Mouse (Mus musculus): ENCODE results near the gene Ngdn. TPM values are rescaled to one million over a fixed set of nuclear protein-coding genes. Genes with fewer than 3 reads are reported as not detected.
"Not testable (repeated sequence)": the region's sequence is repeated elsewhere in the genome, so short reads cannot be mapped to it uniquely, and the experiment has no call there.

The Ngdn gene
- total RNA-seq, 2 experiments from 2014 or later, result 18.1 to 19.9 TPM

- DNase-seq, result no peak
- Histone ChIP-seq H3K27ac (no peak overlapping the region), H3K4me3 (no peak overlapping the region)
- intact Hi-C loops (cut with DNase I), result no loop called here
- TF ChIP-seq CTCF (IDR thresholded peaks at IDR 0.05), result no peak
These were observed 25.3 kb upstream of the Ngdn start for GRCm38 (mm10) chr14:54989886-54990441.

GRCm38 (mm10) chr14:54992196-54992595, 23.1 kb upstream of the Ngdn start:
- no peak for DNase-seq
- no peak overlapping the region for H3K4me3 ChIP-seq
- no peak overlapping the region for H3K27ac ChIP-seq
- intact Hi-C loops (cut with DNase I), result no loop called here
- TF ChIP-seq CTCF (IDR thresholded peaks at IDR 0.05), result no peak

GRCm38 (mm10) chr14:54993636-54994035, 21.6 kb upstream of the Ngdn start:
- intact Hi-C loops (cut with DNase I), result no loop called here
- TF ChIP-seq CTCF (IDR thresholded peaks at IDR 0.05), result no peak
- no peak for DNase-seq
- Histone ChIP-seq H3K27ac (peak overlapping the region; percentile 16; the same call in 1 of the 2 replicates), H3K4me3 (peak overlapping the region; percentile 14)

GRCm38 (mm10) chr14:54994136-54994868, 21.0 kb upstream of the Ngdn start, which contains the start of gene Myh7:
Myh7 (minus strand) TSS chr14:54994626.
- Histone ChIP-seq H3K4me3 (peak within 1 kb of the TSS; percentile 14), H3K27ac (peak within 1 kb of the TSS; percentile 16; the same call in 1 of the 2 replicates)
- DNase-seq, result no peak
- TF ChIP-seq CTCF (IDR thresholded peaks at IDR 0.05), result no peak
- intact Hi-C loops (cut with DNase I), result no loop called here

GRCm38 (mm10) chr14:54994869-54995186, 20.4 kb upstream of the Ngdn start:
- Histone ChIP-seq H3K4me3 (no peak overlapping the region), H3K27ac (0 out of 2 replicates have a peak overlapping the region, but pooled peaks have one; percentile 16)
- no peak for DNase-seq
- intact Hi-C loops (cut with DNase I), result no loop called here
- TF ChIP-seq CTCF (IDR thresholded peaks at IDR 0.05), result no peak

- no peak for TF ChIP-seq CTCF (IDR thresholded peaks at IDR 0.05)
- no peak overlapping the region for H3K4me3 ChIP-seq
- intact Hi-C loops (cut with DNase I), result no loop called here
- no peak for DNase-seq
- H3K27ac ChIP-seq, result no peak overlapping the region
These were observed 19.7 kb upstream of the Ngdn start for GRCm38 (mm10) chr14:54995457-54996138.

GRCm38 (mm10) chr14:54996793-54997192, 18.5 kb upstream of the Ngdn start:
- no peak for DNase-seq
- Histone ChIP-seq H3K27ac (peak overlapping the region; percentile 48; the same call in 1 of the 2 replicates), H3K4me3 (no peak overlapping the region)
- no peak for TF ChIP-seq CTCF (IDR thresholded peaks at IDR 0.05)
- intact Hi-C loops (cut with DNase I), result no loop called here

- TF ChIP-seq CTCF (IDR thresholded peaks at IDR 0.05), result no peak
- H3K27ac ChIP-seq, result 0 out of 2 replicates have a peak overlapping the region, but pooled peaks have one; percentile 48
These were observed 18.0 kb upstream of the Ngdn start for GRCm38 (mm10) chr14:54997297-54997696.

GRCm38 (mm10) chr14:54998680-54999079, 16.6 kb upstream of the Ngdn start:
- no peak for TF ChIP-seq CTCF (IDR thresholded peaks at IDR 0.05)
- intact Hi-C loops (cut with DNase I), result no loop called here
- no peak for DNase-seq
- Histone ChIP-seq H3K27ac (no peak overlapping the region), H3K4me3 (no peak overlapping the region)

More at GRCm38 (mm10) chr14:54997297-54997696, 18.0 kb upstream of the Ngdn start:
- no peak for DNase-seq
- H3K4me3 ChIP-seq, result no peak overlapping the region
- intact Hi-C loops (cut with DNase I), result no loop called here

GRCm38 (mm10) chr14:54999868-55000267, 15.4 kb upstream of the Ngdn start:
- H3K27ac ChIP-seq, H3K4me3 ChIP-seq, DNase-seq: not testable (repeated sequence)
- intact Hi-C loops (cut with DNase I), result loop anchor here (5.0 kb wide), 1 partner anchor 43 kb away; no protein-coding TSS in a partner anchor

GRCm38 (mm10) chr14:55000814-55001213, 14.4 kb upstream of the Ngdn start:
- H3K4me3 ChIP-seq, result no peak overlapping the region
- no peak overlapping the region for H3K27ac ChIP-seq
- intact Hi-C loops (cut with DNase I), result loop anchor here (5.0 kb wide), 1 partner anchor 44 kb away; no protein-coding TSS in a partner anchor
- TF ChIP-seq CTCF (IDR thresholded peaks at IDR 0.05), result no peak
- DNase-seq, result no peak

- intact Hi-C loops (cut with DNase I), result loop anchor here (5.0 kb wide), 1 partner anchor 44 kb away; no protein-coding TSS in a partner anchor
- Histone ChIP-seq H3K27ac (no peak overlapping the region), H3K4me3 (no peak overlapping the region)
- DNase-seq, result no peak
- no peak for TF ChIP-seq CTCF (IDR thresholded peaks at IDR 0.05)
These were observed 13.8 kb upstream of the Ngdn start for GRCm38 (mm10) chr14:55001446-55001845.

Measured in gastrocnemius, adult 2 months (tissue).